Mouse (Mus musculus): Measurements from ENCODE around the gene Dlk1.
"Not testable (repeated sequence)": the region's sequence is repeated elsewhere in the genome, so short reads cannot be mapped to it uniquely, and the experiment has no call there.

The Dlk1 gene

GRCm38 (mm10) chr12:109473575-109473976 lies 21.0 kb downstream of the Dlk1 start:
- ATAC-seq (ENCODE audit: low TSS enrichment), result peak; percentile 64; the same call in 1 of the 2 replicates

- ATAC-seq (ENCODE audit: low TSS enrichment), result no peak
Observed at GRCm38 (mm10) chr12:109474187-109474606, 21.6 kb downstream of the Dlk1 start.

- ATAC-seq (ENCODE audit: low TSS enrichment), result no peak
Observed at GRCm38 (mm10) chr12:109475501-109475900, 22.9 kb downstream of the Dlk1 start.

DNA sequence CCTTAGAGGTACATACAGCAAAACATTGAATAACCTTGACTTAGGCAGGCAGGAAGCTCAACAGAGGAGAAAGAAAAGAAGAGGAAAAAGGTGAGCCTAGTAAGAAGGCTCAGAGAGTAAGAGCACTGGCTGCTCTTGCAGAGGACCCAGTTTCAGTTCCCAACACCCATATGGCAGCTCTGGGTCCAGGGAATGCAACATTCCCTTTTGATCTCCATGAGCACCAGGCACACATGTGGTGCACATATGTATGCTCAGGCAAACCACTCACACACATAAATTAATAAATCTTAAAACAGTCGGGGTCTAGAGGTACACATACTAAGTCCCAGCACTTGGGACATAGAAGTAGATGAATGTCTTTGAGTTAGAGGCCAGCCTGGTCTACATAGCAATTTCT lies 33.9 kb downstream of the Dlk1 start:
- ATAC-seq (ENCODE audit: low TSS enrichment), result not testable (repeated sequence)

DNA sequence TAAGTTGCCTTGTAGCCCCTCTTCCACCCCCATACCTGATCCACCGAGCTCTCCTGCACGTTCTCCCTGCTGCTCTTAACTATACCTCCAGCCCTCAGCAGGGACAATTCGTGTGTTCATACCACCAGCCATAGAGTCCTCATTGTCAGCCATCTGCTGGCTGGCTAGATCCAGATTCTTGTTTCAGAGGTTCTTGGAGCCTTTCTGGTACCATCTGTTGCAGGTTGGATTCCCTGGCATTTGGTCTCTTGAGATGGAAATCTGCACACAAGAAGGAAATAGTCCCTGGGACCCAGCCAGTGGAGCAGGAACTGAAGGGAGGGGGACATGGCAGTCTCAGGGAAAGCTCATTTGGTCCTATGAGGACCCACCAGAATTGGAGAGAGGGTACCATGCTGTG lies 39.1 kb downstream of the Dlk1 start:
- peak; percentile 62; the same call in 1 of the 2 replicates for ATAC-seq (ENCODE audit: low TSS enrichment)

GRCm38 (mm10) chr12:109493381-109493780 lies 40.8 kb downstream of the Dlk1 start:
- ATAC-seq (ENCODE audit: low TSS enrichment), result no peak

DNA sequence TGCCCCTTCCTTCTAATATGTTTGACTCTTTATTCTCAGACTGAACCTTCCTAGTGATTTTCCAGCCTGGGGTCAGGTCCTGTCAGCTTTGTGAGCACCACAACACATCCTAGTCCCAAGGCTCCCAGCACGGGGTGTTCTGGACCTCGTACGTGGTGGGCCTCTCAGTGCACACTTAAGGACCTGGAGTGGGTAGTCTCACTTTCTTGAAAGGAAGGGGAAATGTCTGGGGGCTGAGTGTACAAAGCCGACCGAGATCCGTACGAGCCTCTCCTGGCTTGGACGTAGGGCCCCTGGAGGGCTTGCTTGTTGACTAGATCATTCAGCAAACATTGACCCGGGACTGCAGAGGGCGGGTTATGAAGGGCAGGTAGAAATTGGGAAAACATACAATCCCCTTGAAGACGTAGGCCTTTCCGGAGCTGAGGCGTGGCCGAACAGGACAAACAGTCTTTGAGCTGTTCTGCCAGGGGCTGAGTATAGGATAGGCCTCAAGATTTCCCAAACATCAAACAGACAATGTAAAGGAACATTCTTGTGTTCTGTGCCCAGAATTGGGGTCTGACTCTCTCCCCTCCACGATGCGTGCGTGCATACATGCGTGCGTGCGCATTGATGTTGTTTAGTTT lies 42.5 kb downstream of the Dlk1 start:
- no peak for ATAC-seq (ENCODE audit: low TSS enrichment)

DNA sequence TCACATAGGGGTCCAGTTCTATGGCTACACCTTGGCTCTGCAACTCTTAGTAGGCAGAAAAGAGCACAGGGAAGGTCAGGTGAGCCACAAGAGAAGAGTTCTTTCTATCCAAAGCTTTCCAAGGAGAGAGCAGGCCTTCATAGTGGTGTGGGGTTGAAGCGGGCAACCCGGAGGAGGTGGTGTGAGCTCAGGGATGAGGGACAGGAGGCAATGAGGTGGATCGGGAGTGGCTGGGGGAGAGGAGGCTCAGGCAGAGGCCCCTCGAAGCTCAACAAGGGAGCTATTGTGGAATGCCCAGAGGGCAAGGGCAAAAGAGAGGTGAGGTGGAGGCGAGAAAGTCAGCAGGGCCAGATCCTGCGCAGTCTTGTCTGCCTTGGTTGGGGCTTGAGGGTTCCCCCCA lies 43.8 kb downstream of the Dlk1 start:
- ATAC-seq (ENCODE audit: low TSS enrichment), result no peak

DNA sequence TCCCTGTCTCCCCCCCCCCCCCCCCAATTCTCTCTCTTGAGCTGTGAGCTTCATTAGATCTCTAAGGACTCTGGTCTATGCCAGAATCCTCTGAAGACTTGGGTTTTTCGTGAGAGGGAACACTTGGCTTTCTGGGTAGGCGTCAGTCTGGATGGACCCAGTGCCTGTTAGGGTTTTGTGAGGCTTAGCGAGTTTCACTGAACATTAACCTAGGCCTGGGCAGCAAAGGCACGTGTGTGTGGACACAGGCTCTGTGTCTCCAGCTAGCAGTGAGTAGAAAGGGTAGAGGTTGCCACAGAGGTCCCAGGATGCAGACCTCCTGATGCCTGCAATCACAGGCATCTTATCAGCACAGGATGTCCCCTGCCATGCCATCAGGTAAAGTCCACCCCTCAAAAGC lies 48.4 kb downstream of the Dlk1 start:
- no peak for ATAC-seq (ENCODE audit: low TSS enrichment)

DNA sequence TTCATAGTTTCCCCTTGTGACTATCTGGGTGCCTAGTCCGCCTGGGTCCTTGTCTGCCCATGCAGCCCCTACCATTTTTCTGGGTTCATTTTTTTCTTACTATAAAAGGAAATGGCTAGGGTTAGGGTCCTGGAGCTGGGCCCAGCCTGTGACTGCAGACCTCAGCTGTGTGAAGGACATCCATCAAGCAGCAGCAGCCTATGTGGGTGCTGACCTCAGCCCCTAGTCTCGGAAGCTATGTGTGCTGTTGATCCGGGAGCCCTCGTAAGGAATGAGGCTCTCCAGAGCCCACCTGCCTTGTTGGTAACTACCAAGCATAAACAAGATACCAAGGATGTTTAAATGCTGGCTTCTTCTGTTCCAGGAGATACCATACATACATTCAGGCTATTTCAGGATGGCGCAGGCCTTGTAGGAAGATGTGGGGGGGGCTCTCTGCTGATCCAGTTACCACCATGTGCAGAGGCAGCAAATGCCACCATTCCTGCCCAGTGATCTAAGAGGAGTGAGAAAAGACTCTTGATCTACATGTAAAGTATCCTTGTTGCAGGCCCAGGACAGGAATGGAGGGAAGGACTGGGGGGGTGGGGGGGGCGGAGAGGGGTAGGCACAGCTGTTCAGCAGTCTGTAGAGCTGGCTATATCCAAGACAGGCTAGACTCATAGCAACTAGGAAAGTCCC lies 49.9 kb downstream of the Dlk1 start:
- ATAC-seq (ENCODE audit: low TSS enrichment), result no peak

- no peak for ATAC-seq (ENCODE audit: low TSS enrichment)
Observed at GRCm38 (mm10) chr12:109507693-109508092, 55.1 kb downstream of the Dlk1 start.

DNA sequence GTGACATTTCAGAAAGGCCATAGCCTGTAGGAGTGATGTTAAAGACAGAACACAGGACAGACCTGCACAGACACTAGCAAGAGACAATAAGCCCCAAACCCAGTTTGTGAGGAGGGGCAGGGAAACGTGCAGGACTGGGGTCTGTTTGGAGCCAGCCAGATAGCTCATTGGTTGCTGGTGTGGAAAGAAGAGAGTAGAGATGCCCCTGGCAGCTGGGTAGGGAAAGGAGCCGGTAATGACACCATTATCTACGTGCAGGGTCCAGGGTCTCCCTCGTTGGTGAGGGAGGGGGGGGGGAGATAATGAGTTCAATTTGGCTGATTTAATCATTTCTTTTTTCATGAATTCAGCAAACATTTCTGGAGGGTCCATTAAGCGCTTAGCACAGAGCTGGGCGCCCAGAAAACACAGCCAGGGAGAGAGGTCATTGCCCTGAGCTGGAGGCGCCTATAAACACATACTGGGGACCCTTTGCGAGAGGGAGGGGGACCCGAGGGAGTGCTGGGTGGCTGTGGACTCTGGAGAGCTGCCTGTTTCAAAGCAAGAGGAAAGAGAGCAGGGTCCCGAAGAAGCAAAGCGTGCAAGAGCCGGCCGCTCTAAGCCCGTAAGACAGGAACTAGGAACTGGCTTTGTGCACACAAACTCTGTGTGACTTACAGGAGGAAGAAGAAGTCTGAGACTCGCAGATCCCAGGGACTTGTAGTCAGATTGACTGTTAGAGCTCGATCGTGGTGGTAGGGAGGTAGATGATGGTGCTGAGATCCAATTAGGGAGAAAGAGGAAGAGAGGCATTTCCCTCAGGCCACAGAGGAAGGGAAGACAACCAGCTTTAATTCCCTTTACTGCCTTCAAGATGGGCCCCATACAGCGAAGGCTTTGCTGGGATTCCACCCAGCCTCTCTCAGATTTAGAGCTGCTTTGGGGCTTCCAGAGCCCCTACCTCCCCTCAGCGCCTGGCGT lies 56.2 kb downstream of the Dlk1 start:
- ATAC-seq (ENCODE audit: low TSS enrichment), result no peak

DNA sequence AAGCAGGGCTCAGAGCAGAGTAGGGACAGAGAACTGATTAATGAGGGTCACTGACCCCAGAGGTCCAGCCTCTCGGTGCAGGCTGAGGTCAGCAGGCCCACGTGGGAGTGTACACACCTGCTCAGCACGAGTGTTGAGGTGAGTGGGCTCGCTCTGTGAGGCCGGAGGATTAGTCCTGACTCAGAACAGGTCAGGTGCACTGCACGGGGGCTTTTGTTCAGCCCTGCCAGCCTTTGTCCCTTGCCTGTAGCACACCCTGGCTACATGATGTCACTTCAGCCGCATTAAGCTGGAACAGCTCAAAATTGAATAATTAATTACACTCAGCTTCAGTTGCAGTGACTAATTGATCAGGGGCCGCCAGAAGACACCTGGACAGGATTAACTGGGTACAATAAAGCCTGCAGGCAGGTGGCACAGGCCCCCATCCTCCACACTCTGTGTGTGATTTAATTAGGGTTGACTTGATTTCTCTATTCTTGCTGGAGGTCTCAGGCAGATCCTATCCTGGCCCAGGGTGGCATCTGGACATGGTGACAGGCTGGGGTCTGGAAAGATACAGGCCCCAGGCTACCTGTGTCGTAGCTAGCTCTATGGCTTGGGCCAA lies 57.0 kb downstream of the Dlk1 start:
- ATAC-seq (ENCODE audit: low TSS enrichment), result no peak

DNA sequence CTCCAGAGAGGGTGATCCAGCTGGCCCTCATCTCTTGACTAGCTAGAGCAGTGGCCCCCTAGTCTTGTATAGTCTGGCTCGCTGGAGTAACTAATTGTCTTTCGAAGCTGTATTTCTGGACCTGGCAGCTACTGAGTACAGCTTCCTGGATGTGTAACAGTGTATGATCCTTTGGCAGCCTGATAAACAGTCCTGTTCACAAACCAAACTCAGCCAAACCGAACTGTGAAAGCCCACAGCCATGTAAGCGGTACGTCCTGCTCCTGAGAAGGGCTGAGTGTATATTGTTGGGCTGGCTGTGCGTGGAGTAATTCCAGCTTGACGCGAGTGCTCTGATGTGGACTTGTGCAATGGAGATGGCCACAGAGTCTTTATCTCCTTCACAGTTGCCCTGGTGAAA lies 57.6 kb downstream of the Dlk1 start:
- no peak for ATAC-seq (ENCODE audit: low TSS enrichment)

- ATAC-seq (ENCODE audit: low TSS enrichment), result no peak
Observed at GRCm38 (mm10) chr12:109511456-109511855, 58.8 kb downstream of the Dlk1 start.

DNA sequence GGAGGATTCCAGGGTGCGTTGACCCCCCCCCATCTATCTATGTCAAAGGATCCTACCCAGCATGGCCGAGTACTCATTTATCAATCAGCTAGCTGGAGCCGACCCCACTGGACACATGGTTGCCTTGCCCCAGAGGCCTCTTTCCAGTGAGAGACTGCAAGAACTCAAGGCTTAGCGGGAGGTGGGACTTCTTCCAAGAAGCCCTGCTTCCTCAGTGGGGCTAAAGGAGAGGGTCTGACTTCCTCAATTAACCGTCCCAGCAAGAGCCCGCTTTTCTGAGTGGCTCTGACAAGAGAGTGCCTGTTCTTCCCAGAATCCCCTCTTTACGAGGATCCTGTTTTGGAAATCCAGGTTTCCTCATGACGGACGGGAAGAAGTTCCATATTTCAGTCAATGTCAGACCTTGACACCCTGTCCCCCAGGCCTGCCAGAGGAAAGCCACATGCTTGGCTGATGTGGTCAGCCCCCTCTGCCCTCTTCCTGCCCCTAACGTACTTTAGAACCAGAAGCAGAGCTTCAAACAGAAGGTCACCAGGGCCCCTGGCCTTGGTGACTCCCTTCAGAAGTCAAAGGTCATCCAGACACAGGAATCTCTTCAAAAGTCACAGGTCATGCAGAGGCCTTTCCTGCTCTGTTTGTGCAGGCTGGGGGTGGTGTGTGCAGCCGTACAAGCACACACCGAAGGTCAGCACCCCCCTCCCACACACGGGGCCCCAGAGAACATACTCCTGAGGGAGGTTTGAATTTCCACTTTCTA lies 59.7 kb downstream of the Dlk1 start:
- no peak for ATAC-seq (ENCODE audit: low TSS enrichment)
